Mouse (Mus musculus) MEL (cell line): ENCODE measurements around the gene Rorb. TPM values are rescaled to one million over a fixed set of nuclear protein-coding genes. Genes with fewer than 3 reads are reported as not detected.

Experiments
- DNase-seq: peaks from one replicate; pipeline ENCODE4 v3.0.0; 2011; ENCODE audit warnings: low read depth, low spot score
- H3K27ac ChIP-seq: 2 replicates; pipeline ENCODE4 v1.5.1; 2012; ENCODE audit warnings: low read depth, mild to moderate bottlenecking, control low read depth, low read length, moderate library complexity; ENCODE audit not compliant: control insufficient read depth
- H3K27me3 ChIP-seq, 2 experiments: fragments of 150-350 bp in 1 of 2; sonication (generic) in 1 of 2; 2 replicates each; pipeline ENCODE4 v1.6.1; 2012; ENCODE audit warnings: low read length in 2 of 2, mild to moderate bottlenecking in 2 of 2, improper control_type of control experiment in 1 of 2, moderate library complexity in 1 of 2; ENCODE audit not compliant: insufficient read depth in 2 of 2, control insufficient read depth in 1 of 2
- H3K36me3 ChIP-seq, 2 experiments: 2 replicates each; pipeline ENCODE4 v1.6.1; 2012 to 2014; ENCODE audit warnings: low read length in 2 of 2, improper control_type of control experiment in 1 of 2, inconsistent platforms in 1 of 2, mild to moderate bottlenecking in 1 of 2; ENCODE audit not compliant: insufficient read depth in 2 of 2, control insufficient read depth in 1 of 2
- H3K4me1 ChIP-seq, 2 experiments: fragments of 150-350 bp in 1 of 2; sonication (generic) in 1 of 2; 2 replicates each; pipeline ENCODE4 v1.6.1; 2012; ENCODE audit warnings: low read length in 2 of 2, improper control_type of control experiment in 1 of 2, mild to moderate bottlenecking in 1 of 2; ENCODE audit not compliant: insufficient read depth in 2 of 2, control insufficient read depth in 1 of 2
- H3K4me3 ChIP-seq, 2 experiments: fragments of 150-350 bp in 1 of 2; sonication (generic) in 1 of 2; 2 replicates each; pipeline ENCODE4 v1.5.1; 2012; ENCODE audit warnings: low read depth in 2 of 2, low read length in 2 of 2, mild to moderate bottlenecking in 2 of 2, moderate library complexity in 2 of 2, control low read depth in 1 of 2, improper control_type of control experiment in 1 of 2; ENCODE audit not compliant: control insufficient read depth in 1 of 2, insufficient read depth in 1 of 2
- H3K79me2 ChIP-seq: 2 replicates; pipeline ENCODE4 v1.6.1; 2012; ENCODE audit warnings: mild to moderate bottlenecking, low read length, moderate library complexity; ENCODE audit not compliant: control insufficient read depth, poor library complexity, insufficient read depth
- H3K9ac ChIP-seq: 2 replicates; pipeline ENCODE4 v1.6.1; 2012; ENCODE audit warnings: low read depth, mild to moderate bottlenecking, control low read depth, low read length, moderate library complexity; ENCODE audit not compliant: control insufficient read depth, poor library complexity, severe bottlenecking
- H3K9me3 ChIP-seq: fragments of 150-350 bp; sonication (generic); replicated peaks from 2 replicates; pipeline ENCODE4 v1.6.1; 2012; ENCODE audit warnings: mild to moderate bottlenecking, low read length, improper control_type of control experiment, moderate library complexity; ENCODE audit not compliant: insufficient read depth
- BHLHE40 ChIP-seq: IDR thresholded peaks from 2 replicates; pipeline ENCODE4 v1.6.1; 2012; ENCODE audit warnings: low read depth, mild to moderate bottlenecking, inconsistent platforms, low read length, improper control_type of control experiment, borderline replicate concordance
- CHD1 ChIP-seq: IDR thresholded peaks from 2 replicates; pipeline ENCODE4 v1.6.1; 2012; ENCODE audit warnings: low read depth, mild to moderate bottlenecking, inconsistent platforms, low read length, improper control_type of control experiment
- CHD2 ChIP-seq: IDR thresholded peaks from 2 replicates; pipeline ENCODE4 v1.6.1; 2011; ENCODE audit warnings: low read length, improper control_type of control experiment
- CTCF ChIP-seq, 3 experiments: IDR thresholded peaks in 2 of 3; conservative IDR thresholded peaks in 1 of 3; 2 replicates each; pipeline ENCODE4 v1.5.1; 2011 to 2012; ENCODE audit warnings: low read length in 3 of 3, low read depth in 2 of 3, mild to moderate bottlenecking in 2 of 3, improper control_type of control experiment in 1 of 3, inconsistent platforms in 1 of 3, mixed read lengths in 1 of 3, moderate library complexity in 1 of 3; ENCODE audit not compliant: control insufficient read depth in 1 of 3, insufficient read depth in 1 of 3, poor library complexity in 1 of 3, severe bottlenecking in 1 of 3
- E2F4 ChIP-seq: IDR thresholded peaks from 2 replicates; pipeline ENCODE4 v1.6.1; 2011; ENCODE audit warnings: low read depth, low read length, improper control_type of control experiment, borderline replicate concordance
- EP300 ChIP-seq, 2 experiments: IDR thresholded peaks; 2 replicates each; pipeline ENCODE4 v1.6.1; 2011; ENCODE audit warnings: improper control_type of control experiment in 2 of 2, low read length in 2 of 2, low read depth in 1 of 2, mild to moderate bottlenecking in 1 of 2
- ETS1 ChIP-seq: IDR thresholded peaks from 2 replicates; pipeline ENCODE4 v1.6.1; 2012; ENCODE audit warnings: low read depth, mild to moderate bottlenecking, inconsistent platforms, low read length, improper control_type of control experiment, moderate library complexity
- GATA1 ChIP-seq: IDR thresholded peaks from 2 replicates; pipeline ENCODE4 v1.6.1; 2011; ENCODE audit warnings: low read depth, low read length, improper control_type of control experiment
- HCFC1 ChIP-seq: IDR thresholded peaks from 2 replicates; pipeline ENCODE4 v1.6.1; 2012; ENCODE audit warnings: low read depth, mild to moderate bottlenecking, inconsistent platforms, low read length, improper control_type of control experiment, moderate library complexity
- JUND ChIP-seq: IDR thresholded peaks from 2 replicates; pipeline ENCODE4 v1.6.1; 2011; ENCODE audit warnings: low read depth, mild to moderate bottlenecking, improper control_type of control experiment, low read length
- KAT2A ChIP-seq: conservative IDR thresholded peaks from 2 replicates; pipeline ENCODE4 v1.6.1; 2012; ENCODE audit warnings: low read depth, low read length, improper control_type of control experiment, inconsistent platforms
- MAX ChIP-seq: IDR thresholded peaks from 2 replicates; pipeline ENCODE4 v1.6.1; 2011; ENCODE audit warnings: low read length, improper control_type of control experiment
- MAZ ChIP-seq: IDR thresholded peaks from 2 replicates; pipeline ENCODE4 v1.6.1; 2012; ENCODE audit warnings: low read depth, mild to moderate bottlenecking, inconsistent platforms, low read length, improper control_type of control experiment
- MEF2A ChIP-seq: IDR thresholded peaks from 2 replicates; pipeline ENCODE4 v1.6.1; 2014; ENCODE audit warnings: low read depth, mild to moderate bottlenecking, inconsistent platforms, low read length, improper control_type of control experiment; ENCODE audit not compliant: poor library complexity, insufficient replicate concordance, severe bottlenecking; ENCODE audit errors: extremely low read depth
- MXI1 ChIP-seq: IDR thresholded peaks from 2 replicates; pipeline ENCODE4 v1.6.1; 2011; ENCODE audit warnings: mild to moderate bottlenecking, low read depth, low read length, improper control_type of control experiment
- MYB ChIP-seq: IDR thresholded peaks from 2 replicates; pipeline ENCODE4 v1.6.1; 2011; ENCODE audit warnings: mild to moderate bottlenecking, low read depth, low read length, improper control_type of control experiment
- NELFE ChIP-seq: IDR thresholded peaks from 2 replicates; pipeline ENCODE4 v1.6.1; 2011; ENCODE audit warnings: low read depth, low read length, improper control_type of control experiment
- POLR2A ChIP-seq, 2 experiments: IDR thresholded peaks; 2 replicates each; pipeline ENCODE4 v1.6.1; 2011 to 2012; ENCODE audit warnings: low read length in 2 of 2, mild to moderate bottlenecking in 2 of 2, control low read depth in 1 of 2, improper control_type of control experiment in 1 of 2, low read depth in 1 of 2, moderate library complexity in 1 of 2; ENCODE audit not compliant: control insufficient read depth in 1 of 2, insufficient read depth in 1 of 2, poor library complexity in 1 of 2
- POLR2AphosphoS2 ChIP-seq: IDR thresholded peaks from 2 replicates; pipeline ENCODE4 v1.6.1; 2011; ENCODE audit warnings: low read length, improper control_type of control experiment
- POLR2AphosphoS5 ChIP-seq: IDR thresholded peaks from 2 replicates; pipeline ENCODE4 v1.6.1; 2012; ENCODE audit warnings: low read depth, borderline replicate concordance, mild to moderate bottlenecking, inconsistent platforms, low read length, moderate library complexity, mixed read lengths
- RAD21 ChIP-seq: IDR thresholded peaks from 2 replicates; pipeline ENCODE4 v1.6.1; 2011; ENCODE audit warnings: mild to moderate bottlenecking, low read depth, low read length, improper control_type of control experiment
- RCOR1 ChIP-seq: IDR thresholded peaks from 2 replicates; pipeline ENCODE4 v1.6.1; 2012; ENCODE audit warnings: low read depth, mild to moderate bottlenecking, inconsistent platforms, low read length, improper control_type of control experiment
- TCF12 ChIP-seq: IDR thresholded peaks from 2 replicates; pipeline ENCODE4 v1.6.1; 2014; ENCODE audit warnings: low read depth, mild to moderate bottlenecking, inconsistent platforms, low read length, improper control_type of control experiment, moderate library complexity
- UBTF ChIP-seq: IDR thresholded peaks from 2 replicates; pipeline ENCODE4 v1.6.1; 2012; ENCODE audit warnings: low read depth, mild to moderate bottlenecking, inconsistent platforms, low read length, improper control_type of control experiment, moderate library complexity, borderline replicate concordance; ENCODE audit not compliant: insufficient read depth
- USF1 ChIP-seq: IDR thresholded peaks from 2 replicates; pipeline ENCODE4 v1.6.1; 2014; ENCODE audit warnings: low read depth, mild to moderate bottlenecking, inconsistent platforms, low read length, improper control_type of control experiment, moderate library complexity
- USF2 ChIP-seq, 2 experiments: IDR thresholded peaks; 2 replicates each; pipeline ENCODE4 v1.6.1; 2011 to 2012; ENCODE audit warnings: improper control_type of control experiment in 2 of 2, low read length in 2 of 2, borderline replicate concordance in 1 of 2, inconsistent platforms in 1 of 2, low read depth in 1 of 2, mild to moderate bottlenecking in 1 of 2; ENCODE audit not compliant: insufficient read depth in 1 of 2
- ZC3H11A ChIP-seq: IDR thresholded peaks from 2 replicates; pipeline ENCODE4 v1.6.1; 2012; ENCODE audit warnings: low read depth, mild to moderate bottlenecking, inconsistent platforms, low read length, improper control_type of control experiment
- ZNF384 ChIP-seq: IDR thresholded peaks from 2 replicates; pipeline ENCODE4 v1.6.1; 2012; ENCODE audit warnings: low read depth, mild to moderate bottlenecking, inconsistent platforms, low read length, improper control_type of control experiment
- polyA plus RNA-seq, 2 experiments: library from polyadenylated mRNA; stranded (reverse) in 1 of 2; unstranded in 1 of 2; fragments of >175 nt in 1 of 2; fragments of >200 nt in 1 of 2; gene quantifications; 2 replicates each; pipeline versions ENCODE4 v1.2.1 to v1.2.4; 2012; ENCODE audit warnings: low replicate concordance in 2 of 2, low read depth in 1 of 2; ENCODE audit not compliant: insufficient read length in 2 of 2, insufficient read depth in 1 of 2, missing spikeins in 1 of 2
- total RNA-seq: library from RNA; depleted of rRNA; stranded (reverse); fragments of 300-350 nt; gene quantifications from 2 replicates; pipeline ENCODE4 v1.2.3, GENCODE M21; 2012

Rorb gene
- total and polyA plus RNA-seq, 3 experiments: not detected

- H3K79me2 ChIP-seq: no peaks in the 10 kb centered on the region
- no peak overlapping the region for H3K4me3 ChIP-seq
- no peaks in the 10 kb centered on the region for H3K36me3 ChIP-seq
- no peaks in the 10 kb centered on the region for H3K27me3 ChIP-seq
- TF ChIP-seq UBTF: no peak
- TF ChIP-seq RAD21: no peak
- no peak for TF ChIP-seq KAT2A
- TF ChIP-seq HCFC1: no peak
- no peak for TF ChIP-seq MYB
- TF ChIP-seq TCF12: no peak
- no peak for TF ChIP-seq NELFE
- TF ChIP-seq MXI1: no peak
- no peak for TF ChIP-seq MEF2A
- no peak for TF ChIP-seq CHD1
- no peak for TF ChIP-seq ETS1
- TF ChIP-seq POLR2AphosphoS5: no peak
- TF ChIP-seq POLR2A (IDR thresholded peaks at IDR 0.05; ENCODE audit: control insufficient read depth in 1 of 2, insufficient read depth in 1 of 2, low read depth in 1 of 2, low read length in 2 of 2, poor library complexity in 1 of 2): no peak
- no peak overlapping the region for H3K27ac ChIP-seq
- no peaks in the 10 kb centered on the region for H3K9me3 ChIP-seq
- H3K9ac ChIP-seq: no peak overlapping the region
- H3K4me1 ChIP-seq: no peaks in the 10 kb centered on the region
- no peak for DNase-seq
These were observed 199.1 kb downstream of the Rorb start for GRCm38 (mm10) chr19:18911755-18912340.

DNA sequence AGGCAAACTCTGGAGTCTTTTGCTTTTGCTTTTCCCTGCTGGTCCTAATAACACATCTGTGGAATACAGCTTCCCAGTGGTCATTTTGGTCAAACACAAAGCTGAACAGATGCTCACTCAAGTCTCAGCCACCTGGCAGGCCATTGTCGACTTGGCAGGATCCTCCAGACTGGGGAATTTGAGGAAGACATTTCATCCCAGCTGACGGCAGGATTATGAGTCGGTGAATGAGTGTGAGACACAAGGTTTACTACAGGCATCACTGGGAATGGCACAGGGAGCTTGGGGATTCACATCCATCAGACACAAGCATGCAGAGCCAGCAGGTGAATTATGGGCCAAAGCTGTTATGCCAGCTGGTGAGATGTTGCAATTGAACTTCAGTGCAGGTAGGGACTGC is 201.4 kb downstream of the Rorb start:
- no peak for DNase-seq
- Histone ChIP-seq H3K79me2 (no peaks in the 10 kb centered on the region), H3K27me3 (no peaks in the 10 kb centered on the region), H3K9me3 (no peaks in the 10 kb centered on the region), H3K27ac (no peak overlapping the region), H3K9ac (no peak overlapping the region), H3K36me3 (no peaks in the 10 kb centered on the region), H3K4me3 (no peak overlapping the region), H3K4me1 (no peaks in the 10 kb centered on the region)
- TF ChIP-seq ZNF384 (no peak), JUND (no peak), GATA1 (no peak), BHLHE40 (no peak), CHD2 (no peak), EP300 (IDR thresholded peaks at IDR 0.05; ENCODE audit: low read depth in 1 of 2, low read length in 2 of 2) (no peak), E2F4 (no peak), ZC3H11A (no peak), USF2 (IDR thresholded peaks at IDR 0.05; ENCODE audit: borderline replicate concordance in 1 of 2, insufficient read depth in 1 of 2, low read depth in 1 of 2, low read length in 2 of 2) (no peak), POLR2AphosphoS2 (no peak), MEF2A (no peak), POLR2A (IDR thresholded peaks at IDR 0.05; ENCODE audit: control insufficient read depth in 1 of 2, insufficient read depth in 1 of 2, low read depth in 1 of 2, low read length in 2 of 2, poor library complexity in 1 of 2) (no peak), MAX (no peak), HCFC1 (no peak), CHD1 (no peak), CTCF (IDR thresholded peaks at IDR 0.05 in 2 of 3, conservative IDR thresholded peaks at IDR 0.05 in 1 of 3; ENCODE audit: control insufficient read depth in 1 of 3, insufficient read depth in 1 of 3, low read depth in 2 of 3, low read length in 3 of 3, poor library complexity in 1 of 3, severe bottlenecking in 1 of 3) (no peak), RCOR1 (no peak), MAZ (no peak), USF1 (no peak), POLR2AphosphoS5 (no peak)
